Mouse (Mus musculus) liver, embryonic 15.5 days (tissue): ENCODE measurements at regions not wholly inside any gene's neighbourhood (a gene's known extent, or its start where the extent isn't known, plus 50 kb on each side); places are given as distances from the start of the nearest gene placed in this dataset.

ENCODE experiments used
- ATAC-seq: fragments of 200-750 bp; cut with Nextera tagmentation; 2 replicates; pipeline ENCODE4 v1.8.0; 2017; ENCODE audit warnings: moderate number of reproducible peaks, mild to moderate bottlenecking, moderate library complexity; ENCODE audit not compliant: insufficient read depth
- H3K27ac ChIP-seq: fragments of 300-500 bp; sonication (generic); replicated peaks from 2 replicates; pipeline ENCODE4 v1.5.1; 2015; ENCODE audit warnings: mild to moderate bottlenecking, inconsistent platforms
- H3K27me3 ChIP-seq: fragments of 300-500 bp; sonication (generic); 2 replicates; pipeline ENCODE4 v1.6.1; 2015; ENCODE audit warnings: mild to moderate bottlenecking, inconsistent platforms
- H3K36me3 ChIP-seq: fragments of 300-500 bp; sonication (generic); replicated peaks from 2 replicates; pipeline ENCODE4 v1.6.1; 2015; ENCODE audit warnings: moderate library complexity, mild to moderate bottlenecking, inconsistent platforms
- H3K4me1 ChIP-seq: fragments of 300-500 bp; sonication (generic); replicated peaks from 2 replicates; pipeline ENCODE4 v1.6.1; 2015; ENCODE audit warnings: inconsistent platforms
- H3K4me2 ChIP-seq: fragments of 300-500 bp; sonication (generic); 2 replicates; pipeline ENCODE4 v1.6.1; 2015; ENCODE audit warnings: moderate library complexity, mild to moderate bottlenecking, inconsistent platforms
- H3K4me3 ChIP-seq: fragments of 300-500 bp; sonication (generic); replicated peaks from 2 replicates; pipeline ENCODE4 v1.5.1; 2015; ENCODE audit warnings: mild to moderate bottlenecking, inconsistent platforms
- H3K9ac ChIP-seq: fragments of 300-500 bp; sonication (generic); 2 replicates; pipeline ENCODE4 v1.6.1; 2015; ENCODE audit warnings: moderate library complexity, mild to moderate bottlenecking, inconsistent platforms
- H3K9me3 ChIP-seq: fragments of 300-500 bp; sonication (generic); replicated peaks from 2 replicates; pipeline ENCODE4 v1.6.1; 2016; ENCODE audit warnings: inconsistent platforms
- WGBS: fragments of 180-500 bp; shearing (Covaris S2); methylation state at CpG from one replicate; pipeline ENCODE4 v1.1.7; 2015; ENCODE audit warnings: mixed read lengths; ENCODE audit not compliant: insufficient replicate concordance; 5-methylcytosine and 5-hydroxymethylcytosine counted together

GRCm38 (mm10) chr9:61707296-61707695 lies 207.0 kb downstream of the Rplp1 start:
- Histone ChIP-seq H3K36me3 (no peaks in the 10 kb centered on the region), H3K27ac (no peak overlapping the region), H3K4me3 (no peak overlapping the region), H3K27me3 (no peaks in the 10 kb centered on the region), H3K4me2 (no peak overlapping the region), H3K9me3 (no peaks in the 10 kb centered on the region), H3K9ac (no peak overlapping the region), H3K4me1 (peaks cover 15% of the 10 kb centered on the region; the same call in 1 of the 2 replicates)
- ATAC-seq, result no peak
- WGBS, result 39% methylated on average over 2 of the region's 2 CpGs

DNA sequence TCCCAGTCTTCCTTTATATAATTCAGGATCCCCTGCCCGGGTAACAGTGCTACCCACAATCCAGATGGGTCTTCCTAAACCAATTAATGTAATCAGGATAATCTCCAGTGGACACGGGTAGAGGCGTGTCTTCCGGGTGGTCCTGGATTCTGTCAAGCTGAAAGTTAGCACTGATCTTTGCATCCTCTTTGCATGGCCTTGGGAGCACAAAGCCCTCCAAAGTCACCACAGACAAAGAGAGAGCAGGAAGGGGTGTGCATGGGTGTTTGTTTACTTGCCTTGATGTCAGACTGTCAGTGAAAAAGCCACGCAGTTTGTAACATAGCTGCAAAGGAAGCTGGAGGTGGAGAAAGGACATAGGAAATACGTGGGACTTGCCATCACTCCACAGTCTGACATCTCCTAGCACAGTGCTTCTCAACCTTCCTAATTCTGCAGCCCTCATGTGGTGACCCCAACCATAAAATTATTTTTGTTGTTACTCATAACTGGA lies 208.0 kb downstream of the Rplp1 start:
- H3K4me3 ChIP-seq, result no peak overlapping the region
- H3K27ac ChIP-seq, result no peak overlapping the region
- peaks cover 15% of the 10 kb centered on the region; the same call in 1 of the 2 replicates for H3K4me1 ChIP-seq
- no peaks in the 10 kb centered on the region for H3K27me3 ChIP-seq
- no peak for ATAC-seq
- H3K9ac ChIP-seq, result no peak overlapping the region
- H3K9me3 ChIP-seq, result no peaks in the 10 kb centered on the region
- no peak overlapping the region for H3K4me2 ChIP-seq
- H3K36me3 ChIP-seq, result no peaks in the 10 kb centered on the region
- 46% methylated on average over 6 of the region's 6 CpGs for WGBS

DNA sequence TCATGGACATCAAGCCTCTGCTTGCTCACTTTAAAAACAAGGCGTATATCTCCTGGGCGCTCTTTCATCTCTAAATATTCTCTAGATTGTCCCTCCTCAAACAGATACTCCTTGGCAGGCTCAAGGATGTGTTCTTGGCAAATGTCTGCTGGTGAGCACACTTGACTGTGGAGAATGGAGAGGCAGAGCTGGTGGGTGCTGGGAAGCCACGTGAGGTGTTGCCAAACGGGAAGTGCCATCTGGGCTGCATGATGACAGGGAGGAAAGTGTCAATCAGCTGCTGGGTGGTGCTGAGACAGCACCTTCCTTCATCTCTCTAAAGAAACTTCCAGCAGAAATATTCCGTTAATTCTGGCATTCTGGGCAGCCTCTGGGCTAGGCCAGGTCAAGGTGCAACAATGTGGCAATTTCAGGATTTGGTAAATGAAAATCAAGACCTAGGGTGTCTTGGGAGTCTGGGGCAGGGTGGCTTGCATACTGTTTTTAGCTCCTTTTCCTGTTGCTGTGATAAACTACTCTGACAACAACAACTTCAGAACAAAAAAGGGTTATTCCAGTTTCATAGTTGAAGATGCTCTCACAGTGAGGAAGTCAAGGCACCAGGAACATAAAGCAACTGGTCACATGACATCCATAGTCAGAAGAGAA lies 208.6 kb downstream of the Rplp1 start:
- H3K27me3 ChIP-seq, result no peaks in the 10 kb centered on the region
- H3K27ac ChIP-seq, result no peak overlapping the region
- no peak overlapping the region for H3K4me3 ChIP-seq
- no peak for ATAC-seq
- 24% methylated on average over 5 of the region's 5 CpGs for WGBS
- no peak overlapping the region for H3K9ac ChIP-seq
- no peak overlapping the region for H3K4me2 ChIP-seq
- no peaks in the 10 kb centered on the region for H3K9me3 ChIP-seq
- peaks cover 15% of the 10 kb centered on the region; the same call in 1 of the 2 replicates for H3K4me1 ChIP-seq
- no peaks in the 10 kb centered on the region for H3K36me3 ChIP-seq

DNA sequence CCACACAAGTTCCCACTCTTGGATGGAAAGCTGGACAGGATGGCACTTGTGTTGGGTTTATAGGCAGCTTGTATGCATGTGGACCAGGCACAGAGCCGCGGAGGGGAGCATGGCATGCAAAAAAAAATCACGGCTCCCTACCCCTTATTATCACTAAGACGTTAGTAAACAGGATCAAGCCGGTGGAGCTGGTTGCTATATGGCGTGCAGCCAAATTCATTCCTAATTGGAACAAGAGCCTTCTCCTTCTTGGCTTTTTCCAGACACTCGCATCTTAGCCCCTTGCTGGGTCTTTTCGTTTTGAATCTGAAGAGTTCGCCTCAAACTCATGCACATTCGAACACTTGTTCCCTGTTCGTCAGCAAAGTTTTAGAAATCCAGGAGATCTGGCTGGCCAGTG lies 211.0 kb downstream of the Rplp1 start:
- Histone ChIP-seq H3K4me1 (peaks cover 15% of the 10 kb centered on the region; the same call in 1 of the 2 replicates), H3K36me3 (no peaks in the 10 kb centered on the region), H3K9me3 (no peaks in the 10 kb centered on the region), H3K27ac (no peak overlapping the region), H3K9ac (no peak overlapping the region), H3K4me3 (no peak overlapping the region), H3K27me3 (peaks cover 15% of the 10 kb centered on the region), H3K4me2 (no peak overlapping the region)
- WGBS, result 58% methylated on average over 11 of the region's 11 CpGs
- ATAC-seq, result no peak

GRCm38 (mm10) chr9:61702280-61702966 lies 211.9 kb downstream of the Rplp1 start:
- H3K27ac ChIP-seq, result peak overlapping the region; percentile 53; the same call in 1 of the 2 replicates
- H3K4me3 ChIP-seq, result no peak overlapping the region
- peaks cover 15% of the 10 kb centered on the region for H3K27me3 ChIP-seq
- peak overlapping the region; percentile 36 for H3K4me2 ChIP-seq
- H3K9me3 ChIP-seq, result no peaks in the 10 kb centered on the region
- 12% methylated on average over 22 of the region's 22 CpGs for WGBS
- no peak overlapping the region for H3K9ac ChIP-seq
- peaks cover 13% of the 10 kb centered on the region; the same call in 1 of the 2 replicates for H3K4me1 ChIP-seq
- ATAC-seq, result peak; percentile 37; the same call in 1 of the 2 replicates
- no peaks in the 10 kb centered on the region for H3K36me3 ChIP-seq

DNA sequence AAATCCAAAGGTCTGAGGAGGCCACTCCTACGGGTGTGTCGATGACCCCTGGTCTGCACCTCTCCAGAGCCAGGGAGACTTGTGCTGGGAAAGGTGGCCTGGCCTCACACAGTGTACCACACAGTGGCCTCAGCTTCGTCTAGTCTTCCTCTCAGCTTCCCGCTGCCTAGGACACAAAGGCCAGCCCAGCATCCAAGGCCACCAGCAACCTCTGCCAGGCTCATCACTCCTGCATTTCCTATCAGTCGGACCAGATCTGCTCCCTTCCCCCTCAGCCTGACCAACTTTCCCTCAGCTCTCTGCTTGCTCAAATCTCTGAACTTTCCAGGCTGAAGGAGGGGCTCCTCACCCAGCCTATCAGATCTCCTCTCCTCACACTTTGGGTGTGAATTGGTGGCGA lies 213.8 kb downstream of the Rplp1 start:
- WGBS, result 36% methylated on average over 6 of the region's 6 CpGs
- Histone ChIP-seq H3K9ac (no peak overlapping the region), H3K9me3 (no peaks in the 10 kb centered on the region), H3K27me3 (peaks cover 15% of the 10 kb centered on the region), H3K36me3 (no peaks in the 10 kb centered on the region), H3K4me2 (no peak overlapping the region), H3K4me1 (peaks cover 7% of the 10 kb centered on the region; the same call in 1 of the 2 replicates), H3K4me3 (no peak overlapping the region), H3K27ac (no peak overlapping the region)
- no peak for ATAC-seq

GRCm38 (mm10) chr9:61699618-61700017 lies 214.7 kb downstream of the Rplp1 start:
- WGBS, result 55% methylated on average over 5 of the region's 5 CpGs
- no peak for ATAC-seq
- Histone ChIP-seq H3K27me3 (peaks cover 15% of the 10 kb centered on the region), H3K36me3 (no peaks in the 10 kb centered on the region), H3K27ac (no peak overlapping the region), H3K9ac (no peak overlapping the region), H3K9me3 (no peaks in the 10 kb centered on the region), H3K4me3 (no peak overlapping the region), H3K4me1 (peaks cover 12% of the 10 kb centered on the region; the same call in 1 of the 2 replicates), H3K4me2 (no peak overlapping the region)

- no peak overlapping the region for H3K27ac ChIP-seq
- no peaks in the 10 kb centered on the region for H3K9me3 ChIP-seq
- no peak overlapping the region for H3K4me3 ChIP-seq
- H3K4me1 ChIP-seq, result 0 out of 2 replicates have a peak, but pooled peaks cover 7% of the 10 kb centered on the region
- no peak overlapping the region for H3K4me2 ChIP-seq
- no peak for ATAC-seq
- 17% methylated on average over 11 of the region's 11 CpGs for WGBS
- no peak overlapping the region for H3K9ac ChIP-seq
- H3K36me3 ChIP-seq, result no peaks in the 10 kb centered on the region
- peaks cover 26% of the 10 kb centered on the region for H3K27me3 ChIP-seq
These were observed 216.4 kb downstream of the Rplp1 start for GRCm38 (mm10) chr9:61697959-61698358.

DNA sequence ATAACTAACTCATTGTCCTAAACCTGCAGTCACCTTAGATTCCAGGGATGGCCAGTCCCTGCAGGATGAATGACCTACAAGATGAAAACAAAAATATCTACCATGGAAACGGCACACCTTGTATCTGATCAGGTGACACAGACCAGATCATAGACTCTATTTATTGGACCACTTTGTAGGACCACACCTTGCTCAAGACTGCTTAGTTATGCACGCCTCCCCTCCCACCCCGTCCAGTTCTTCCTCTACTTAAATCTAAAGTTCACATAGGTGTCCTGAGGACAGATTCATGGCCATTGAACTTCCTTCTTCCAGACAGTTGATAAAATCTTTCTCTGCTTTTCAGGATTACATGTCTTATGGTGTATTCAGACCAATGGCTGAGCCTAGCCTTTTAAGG lies 217.5 kb downstream of the Rplp1 start:
- Histone ChIP-seq H3K36me3 (no peaks in the 10 kb centered on the region), H3K9ac (no peak overlapping the region), H3K27ac (no peak overlapping the region), H3K9me3 (no peaks in the 10 kb centered on the region), H3K4me3 (no peak overlapping the region), H3K4me2 (no peak overlapping the region), H3K4me1 (0 out of 2 replicates have a peak, but pooled peaks cover 7% of the 10 kb centered on the region), H3K27me3 (peaks cover 30% of the 10 kb centered on the region)
- 72% methylated on average over 3 of the region's 3 CpGs for WGBS
- ATAC-seq, result no peak

DNA sequence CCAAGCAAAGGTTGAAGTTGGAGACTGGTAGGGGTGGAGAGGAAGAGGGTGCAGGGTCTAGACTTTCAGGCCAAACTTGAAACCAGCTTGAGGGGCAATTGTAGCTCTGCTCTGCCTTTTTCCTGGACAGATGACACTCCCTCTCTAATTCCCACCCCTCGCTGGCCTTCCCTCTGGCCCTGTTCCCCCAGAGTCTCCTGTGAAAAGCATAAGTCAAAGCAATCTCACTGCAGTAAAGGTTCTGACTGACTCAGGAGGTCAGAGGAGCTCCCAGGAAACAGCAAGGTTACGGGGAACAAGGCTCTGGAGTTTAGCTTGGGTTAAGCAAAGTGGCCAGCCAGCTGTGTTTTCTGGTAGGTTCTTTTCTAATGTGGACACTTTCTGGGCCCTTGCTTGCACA lies 218.5 kb downstream of the Rplp1 start:
- ATAC-seq, result no peak
- peaks cover 30% of the 10 kb centered on the region for H3K27me3 ChIP-seq

DNA sequence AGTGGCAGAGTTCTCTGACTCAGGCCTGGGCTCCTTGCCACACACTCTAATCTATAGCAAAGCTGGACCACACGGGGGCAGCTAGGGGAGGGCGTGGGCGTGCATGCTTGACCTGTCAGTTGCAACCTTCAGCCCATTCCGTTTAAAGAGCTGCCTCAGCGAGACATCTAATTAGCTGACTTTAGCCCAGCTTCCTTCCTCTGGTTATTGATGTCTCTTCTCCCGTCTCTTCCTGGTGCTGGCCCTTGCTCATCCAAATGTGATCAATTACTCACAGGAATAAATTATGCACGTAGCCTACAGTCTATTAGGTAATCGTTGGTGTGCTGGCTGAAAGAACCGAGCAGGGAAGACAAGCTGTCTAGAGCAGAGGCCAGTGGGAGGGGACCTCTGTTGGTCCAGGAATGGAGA lies 219.0 kb downstream of the Rplp1 start:
- Histone ChIP-seq H3K9me3 (no peaks in the 10 kb centered on the region), H3K27me3 (peaks cover 29% of the 10 kb centered on the region), H3K9ac (no peak overlapping the region), H3K4me1 (0 out of 2 replicates have a peak, but pooled peaks cover 7% of the 10 kb centered on the region), H3K27ac (no peak overlapping the region), H3K36me3 (no peaks in the 10 kb centered on the region), H3K4me2 (no peak overlapping the region), H3K4me3 (no peak overlapping the region)
- 10% methylated on average over 9 of the region's 9 CpGs for WGBS
- no peak for ATAC-seq

More for the DNA sequence above, 218.5 kb downstream of the Rplp1 start:
- Histone ChIP-seq H3K36me3 (no peaks in the 10 kb centered on the region), H3K4me1 (0 out of 2 replicates have a peak, but pooled peaks cover 7% of the 10 kb centered on the region), H3K4me3 (no peak overlapping the region), H3K27ac (no peak overlapping the region), H3K4me2 (no peak overlapping the region), H3K9ac (no peak overlapping the region), H3K9me3 (no peaks in the 10 kb centered on the region)
- 55% methylated on average over 2 of the region's 2 CpGs for WGBS
